In the genomic region with DNA sequence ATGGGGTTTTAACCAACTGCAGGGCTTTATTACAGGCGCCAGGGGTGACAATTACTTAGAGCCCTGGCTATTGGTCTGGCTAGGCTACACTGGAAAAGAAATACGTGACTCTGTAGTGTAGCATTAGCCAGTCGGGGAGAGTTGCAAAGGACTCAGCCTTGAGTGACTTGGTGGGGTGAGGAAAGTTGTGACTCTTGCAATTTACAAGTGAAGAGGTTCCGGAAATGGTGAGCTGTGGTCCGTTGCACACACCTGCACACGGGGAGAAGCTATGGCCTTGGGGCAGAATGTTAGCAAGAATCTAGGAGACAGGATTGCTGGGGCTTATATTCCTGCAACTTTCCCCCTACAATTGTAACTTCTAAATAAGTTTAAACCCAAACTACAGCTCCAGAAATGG, we compare ENCODE assay signal across 28 mouse cellular contexts. TPM values are rescaled to one million over a fixed set of nuclear protein-coding genes. Genes with fewer than 3 reads are reported as not detected.
DNase-seq lines count a peak whose midpoint lies in the region; ATAC-seq and TF ChIP-seq lines count a peak whose summit lies in the region.
"Had no signal": no experiment of that assay in that cellular context is flagged by ENCODE, and none has a peak within 500 bp of the region (broad histone marks: within the 10 kb centered on the region; RNA-seq: fewer than 3 reads in every experiment).

No protein-coding gene starts in this region.

- H3K4me1 ChIP-seq in kidney, postnatal 0 days (replicated peaks; ENCODE audit: insufficient read depth, low read length) = peaks cover 4% of the 10 kb centered on the region; the same call in 1 of the 2 replicates
- peaks cover 2 to 41% of the 10 kb centered on the region in 2 experiments; a peak in 3 of 4 replicates for H3K4me1 ChIP-seq in CH12.LX (ENCODE audit: control insufficient read depth in 1 of 2, insufficient read depth in 2 of 2)
- H3K4me1 ChIP-seq in ES-E14 (ENCODE audit: control insufficient read depth in 2 of 2, insufficient read depth in 2 of 2, low read length in 2 of 2, poor library complexity in 1 of 2) = peaks cover 1 to 29% of the 10 kb centered on the region in 2 experiments; a peak in 2 of 4 replicates
- H3K4me1 ChIP-seq: forebrain, embryonic 15.5 days had no signal

- no peak for TF ChIP-seq POLR2A in CH12.LX (IDR thresholded peaks at IDR 0.05; ENCODE audit: low read depth, low read length)

- ATAC-seq in kidney, postnatal 0 days (replicated peaks; ENCODE audit: low FRiP score, low read depth) = no peak
- ATAC-seq: CD4-positive, CD25-positive, alpha-beta regulatory T cell, adult 4 months; forebrain, embryonic 15.5 days; hindbrain, postnatal 0 days had no signal

- no peaks in the 10 kb centered on the region for H3K36me3 ChIP-seq in kidney, postnatal 0 days (ENCODE audit: insufficient read depth, low read length)
- no peaks in the 10 kb centered on the region for H3K36me3 ChIP-seq in CH12.LX (replicated peaks in 1 of 2; ENCODE audit: control insufficient read depth in 1 of 2, insufficient read depth in 1 of 2, low read length in 1 of 2)
- no peaks in the 10 kb centered on the region for H3K36me3 ChIP-seq in ES-E14 (ENCODE audit: control insufficient read depth, insufficient read depth, low read length, poor library complexity, severe bottlenecking)
- H3K36me3 ChIP-seq: embryonic facial prominence, embryonic 12.5 days; forebrain, embryonic 15.5 days; heart, embryonic 15.5 days; hindbrain, embryonic 13.5 days had no signal

- no peak for TF ChIP-seq RAD21 in CH12.LX (IDR thresholded peaks at IDR 0.05; ENCODE audit: low read depth, low read length)

- TF ChIP-seq EP300 in CH12.LX (IDR thresholded peaks at IDR 0.05; ENCODE audit: low read length) = 0 out of 2 replicates have a peak, but pooled peaks have one; percentile 9

- in situ Hi-C loops in CH12.LX (cut with MboI; ENCODE audit: low pct_ligation_motif_present, low pct_unique_long_range_greater_than_20kb, low sequenced_read_pairs) (no loop called here), ES-E14 (cut with MboI; ENCODE audit: low sequenced_read_pairs in 2 of 2, unreplicated experiment in 2 of 2) (no loop called here)

- WGBS in kidney, postnatal 0 days = 34% methylated on average over 6 of the region's 6 CpGs

- no peak overlapping the region for H3K4me3 ChIP-seq in kidney, postnatal 0 days (replicated peaks; ENCODE audit: low read depth, low read length)
- H3K4me3 ChIP-seq in CH12.LX (replicated peaks in 1 of 3; ENCODE audit: low read depth in 2 of 3, low read length in 2 of 3, poor library complexity in 1 of 3) (no peak overlapping the region), ES-E14 (ENCODE audit: insufficient read depth in 1 of 2, low read depth in 1 of 2, low read length in 2 of 2, poor library complexity in 1 of 2, severe bottlenecking in 1 of 2) (no peak overlapping the region)
- H3K4me3 ChIP-seq: embryonic facial prominence, embryonic 12.5 days; forebrain, embryonic 15.5 days; heart, embryonic 15.5 days; hindbrain, embryonic 13.5 days had no signal

- TF ChIP-seq CTCF in kidney, postnatal 0 days (IDR thresholded peaks at IDR 0.05; ENCODE audit: low read depth) = no peak
- TF ChIP-seq CTCF in CH12.LX (conservative IDR thresholded peaks at IDR 0.05 in 1 of 2, IDR thresholded peaks at IDR 0.05 in 1 of 2; ENCODE audit: low read depth in 2 of 2, low read length in 2 of 2) = no peak

- no peaks in the 10 kb centered on the region for H3K79me2 ChIP-seq in CH12.LX (replicated peaks; ENCODE audit: control insufficient read depth, extremely low read depth, insufficient read depth, poor library complexity, severe bottlenecking)

- H3K4me2 ChIP-seq in kidney, postnatal 0 days (ENCODE audit: low read length) = no peak overlapping the region
- no peak overlapping the region for H3K4me2 ChIP-seq in CH12.LX (ENCODE audit: insufficient read depth, low read depth, poor library complexity, severe bottlenecking)
- H3K4me2 ChIP-seq: embryonic facial prominence, embryonic 12.5 days; forebrain, embryonic 15.5 days; heart, embryonic 11.5 days; heart, embryonic 15.5 days; hindbrain, embryonic 13.5 days had no signal

- no peaks in the 10 kb centered on the region for H3K9me3 ChIP-seq in kidney, postnatal 0 days (replicated peaks; ENCODE audit: low read length)
- H3K9me3 ChIP-seq in CH12.LX (replicated peaks; ENCODE audit: low read length) (no peaks in the 10 kb centered on the region), ES-E14 (ENCODE audit: control insufficient read depth, insufficient read depth, low read depth, low read length) (no peaks in the 10 kb centered on the region)
- H3K9me3 ChIP-seq: embryonic facial prominence, embryonic 12.5 days; forebrain, embryonic 15.5 days; heart, embryonic 15.5 days; hindbrain, embryonic 13.5 days had no signal

- H3K27ac ChIP-seq in kidney, postnatal 0 days = 0 out of 2 replicates have a peak overlapping the region, but pooled peaks have one; percentile 31
- no peak overlapping the region for H3K27ac ChIP-seq in CH12.LX (ENCODE audit: insufficient read depth, low read depth)
- peak overlapping the region; percentile 75 for H3K27ac ChIP-seq in ES-E14 (ENCODE audit: insufficient read depth, low read depth, low read length, poor library complexity, severe bottlenecking)
- H3K27ac ChIP-seq: embryonic facial prominence, embryonic 12.5 days; forebrain, embryonic 15.5 days; heart, embryonic 15.5 days; hindbrain, embryonic 13.5 days; hindbrain, postnatal 0 days had no signal

- no peaks in the 10 kb centered on the region for H3K27me3 ChIP-seq in kidney, postnatal 0 days (ENCODE audit: insufficient read depth, low read length)
- peaks cover 33% of the 10 kb centered on the region for H3K27me3 ChIP-seq in CH12.LX (replicated peaks)
- H3K27me3 ChIP-seq: embryonic facial prominence, embryonic 12.5 days had no signal

- peak; percentile 25 for DNase-seq in kidney, postnatal 0 days (ENCODE audit: low spot score)
- DNase-seq in kidney, adult 18-20 months = no peak
- DNase-seq in A20 (ENCODE audit: low read depth, low spot score) (peak; percentile 82), CH12.LX (ENCODE audit: extremely low read depth) (peak; percentile 33), ES-E14 (ENCODE audit: low read depth, low spot score) (no peak)
- no peak for DNase-seq in cerebellum, adult 8-10 months
- no peak for DNase-seq in adrenal gland, adult (ENCODE audit: inconsistent age in 2 of 2, low spot score in 1 of 2)
- DNase-seq in thymus, postnatal 10 days (ENCODE audit: low spot score in 2 of 2) = no peak
- DNase-seq: adrenal gland, adult 8-10 months; adrenal gland, postnatal 36 days; B cell, adult 2 months; cerebellum, adult 2 months; cerebellum, postnatal 14 days; gastrocnemius, postnatal 10 days; heart, adult 18-20 months; heart, postnatal 14 days had no signal

- H3K9ac ChIP-seq in kidney, postnatal 0 days (ENCODE audit: low read depth, low read length) = no peak overlapping the region
- H3K9ac ChIP-seq in CH12.LX (ENCODE audit: insufficient read depth, low read depth) = no peak overlapping the region
- no peak overlapping the region; the same call in 1 of the 2 replicates for H3K9ac ChIP-seq in ES-E14 (ENCODE audit: insufficient read depth, low read depth, low read length, poor library complexity, severe bottlenecking)
- H3K9ac ChIP-seq: embryonic facial prominence, embryonic 12.5 days; forebrain, embryonic 15.5 days; heart, embryonic 15.5 days; hindbrain, embryonic 13.5 days had no signal

- dilution Hi-C loops in CH12.LX (cut with MboI; ENCODE audit: extremely low pct_ligation_motif_present, extremely low pct_unique_long_range_greater_than_20kb, low sequenced_read_pairs) = no loop called here

TF ChIP-seq in CH12.LX, 34 proteins besides CTCF, POLR2A, EP300 and RAD21 (continues in another document):
- no peak for TF ChIP-seq MAX (IDR thresholded peaks at IDR 0.05; ENCODE audit: low read length)
- TF ChIP-seq NRF1 (IDR thresholded peaks at IDR 0.05; ENCODE audit: low read depth, low read length) = no peak
- peak; percentile 21; the same call in 1 of the 2 replicates for TF ChIP-seq BHLHE40 (IDR thresholded peaks at IDR 0.05; ENCODE audit: low read depth, low read length)
- no peak for TF ChIP-seq MXI1 (IDR thresholded peaks at IDR 0.05; ENCODE audit: low read depth, low read length)
- no peak for TF ChIP-seq TCF12 (IDR thresholded peaks at IDR 0.05; ENCODE audit: low read depth, low read length)
- TF ChIP-seq MAFK (IDR thresholded peaks at IDR 0.05; ENCODE audit: insufficient replicate concordance, low read length) = no peak
- TF ChIP-seq KAT2A (IDR thresholded peaks at IDR 0.05; ENCODE audit: insufficient replicate concordance, low read length) = no peak
- peak; percentile 43; the same call in 1 of the 2 replicates for TF ChIP-seq ETS1 (conservative IDR thresholded peaks at IDR 0.05; ENCODE audit: low read depth, low read length)
- TF ChIP-seq SIN3A (IDR thresholded peaks at IDR 0.05; ENCODE audit: low read length) = no peak

TF ChIP-seq in ES-E14, 5 proteins besides CTCF, POLR2A, EP300 and RAD21:
- TF ChIP-seq CHD2 (IDR thresholded peaks at IDR 0.05; ENCODE audit: low read depth, low read length) (no peak), HCFC1 (IDR thresholded peaks at IDR 0.05; ENCODE audit: borderline replicate concordance, insufficient read depth, low read length) (no peak), MAFK (IDR thresholded peaks at IDR 0.05; ENCODE audit: insufficient read depth, low read depth, low read length) (no peak), ZC3H11A (IDR thresholded peaks at IDR 0.05; ENCODE audit: borderline replicate concordance, low read depth, low read length) (no peak), ZNF384 (IDR thresholded peaks at IDR 0.05; ENCODE audit: low read depth, low read length) (no peak)

RNA-seq across cellular contexts. Expression of a gene that starts 31.5 kb away (rescaled TPM):
- 13.9 and 14.3 TPM in 2 replicates for polyA plus RNA-seq in kidney, postnatal 0 days (2015; fragmentation: Nextera tagmentation; extraction: Ambion mirVana)
- not detected in 2 replicates for total RNA-seq in CH12.LX (2012; rRNA removed)
- not detected in 2 replicates for total RNA-seq in CH12.LX (2014; rRNA removed)
- not detected in 2 replicates for polyA plus RNA-seq in CH12.LX (2012; ENCODE audit: insufficient read length, low read depth)
- total RNA-seq in ES-E14 (2012; rRNA removed) = 0.32 and 0.36 TPM in 2 replicates
- total RNA-seq: hematopoietic stem cell, adult 5-6 weeks; MEL had no signal
- polyA plus RNA-seq: CD4-positive, CD25-positive, alpha-beta regulatory T cell, adult 4 months had no signal

RNA-seq across cellular contexts. Expression of a gene that starts 41.2 kb away (rescaled TPM):
- polyA plus RNA-seq in kidney, postnatal 0 days (2015; fragmentation: Nextera tagmentation; extraction: Ambion mirVana) = 1.6 and 1.8 TPM in 2 replicates
- total RNA-seq in CH12.LX (2012; rRNA removed) = not detected in 2 replicates
- not detected in 2 replicates for total RNA-seq in CH12.LX (2014; rRNA removed)
- polyA plus RNA-seq in CH12.LX (2012; ENCODE audit: insufficient read length, low read depth) = not detected in 2 replicates
- total RNA-seq in ES-E14 (2012; rRNA removed) = not detected in 2 replicates
- total RNA-seq: adrenal gland, adult 8-10 months; adrenal gland, postnatal 36 days; hematopoietic stem cell, adult 5-6 weeks; hindbrain, postnatal 0 days; MEL had no signal
- polyA plus RNA-seq: CD4-positive, CD25-positive, alpha-beta regulatory T cell, adult 4 months; forebrain, embryonic 11.5 days; forebrain, embryonic 15.5 days had no signal

RNA-seq across cellular contexts. Expression of a gene that starts 58.4 kb away (rescaled TPM):
- polyA plus RNA-seq in kidney, postnatal 0 days (2015; fragmentation: Nextera tagmentation; extraction: Ambion mirVana) = not detected in 2 replicates
- total RNA-seq in CH12.LX (2012; rRNA removed) (not detected in 2 replicates), CH12.LX (2014; rRNA removed) (not detected in 2 replicates), ES-E14 (2012; rRNA removed) (not detected in 2 replicates)
- not detected in 2 replicates for polyA plus RNA-seq in CH12.LX (2012; ENCODE audit: insufficient read length, low read depth)
- total RNA-seq: adrenal gland, adult 8-10 months; adrenal gland, postnatal 36 days; gastrocnemius, postnatal 10 days; gastrocnemius, postnatal 4 days; heart, adult 18-20 months; heart, postnatal 14 days; hematopoietic stem cell, adult 5-6 weeks; hindbrain, postnatal 0 days; MEL had no signal
- polyA plus RNA-seq: CD4-positive, CD25-positive, alpha-beta regulatory T cell, adult 4 months; cerebellum, adult 2 months; cortical plate, adult 2 months; embryonic facial prominence, embryonic 12.5 days; forebrain, embryonic 11.5 days; forebrain, embryonic 15.5 days; heart, embryonic 11.5 days; heart, embryonic 15.5 days; hindbrain, embryonic 13.5 days; hindbrain, postnatal 0 days had no signal

Comparison
In these comparisons a context has a peak if more than half of its experiments do, and no peak if none do; other contexts are left out.
1. DNase-seq: peak in kidney, postnatal 0 days (single experiment), A20 (single experiment) and CH12.LX (single experiment); none in kidney, adult 18-20 months (single experiment), ES-E14 (single experiment), cerebellum, adult 8-10 months (single experiment), adrenal gland, adult (0 of 2) and thymus, postnatal 10 days (0 of 2).